Mouse (Mus musculus): ENCODE results near the gene Tktl1.
"Not testable (repeated sequence)": the region's sequence is repeated elsewhere in the genome, so short reads cannot be mapped to it uniquely, and the experiment has no call there.

The Tktl1 gene

GRCm38 (mm10) chrX:74176959-74177358 is at the start of gene Tktl1:
TSS of gene Tktl1 (plus strand) at chrX:74177259.
- peak; percentile 5 for DNase-seq (ENCODE audit: low read depth, low spot score)

GRCm38 (mm10) chrX:74135263-74135662 is 41.8 kb upstream of the Tktl1 start, which contains the start of gene Mecp2:
TSS of gene Mecp2 (minus strand) at chrX:74135363.
- not testable (repeated sequence) for DNase-seq (ENCODE audit: low read depth, low spot score)

- no peak for DNase-seq (ENCODE audit: low read depth, low spot score)
Observed at GRCm38 (mm10) chrX:74167738-74168137, 9.3 kb upstream of the Tktl1 start, which contains the start of gene Tex28. TSS of gene Tex28 (minus strand) at chrX:74167838.

GRCm38 (mm10) chrX:74203556-74203955 is 26.5 kb downstream of the Tktl1 start:
- DNase-seq (ENCODE audit: low read depth, low spot score) = no peak

GRCm38 (mm10) chrX:74218496-74218895 is 41.4 kb downstream of the Tktl1 start:
- no peak for DNase-seq (ENCODE audit: low read depth, low spot score)

GRCm38 (mm10) chrX:74219449-74219848 is 42.4 kb downstream of the Tktl1 start:
- peak; percentile 39 for DNase-seq (ENCODE audit: low read depth, low spot score)

GRCm38 (mm10) chrX:74220099-74220498 is 43.0 kb downstream of the Tktl1 start:
- DNase-seq (ENCODE audit: low read depth, low spot score) = not testable (repeated sequence)

GRCm38 (mm10) chrX:74230038-74230437 is 53.0 kb downstream of the Tktl1 start:
- no peak for DNase-seq (ENCODE audit: low read depth, low spot score)

GRCm38 (mm10) chrX:74233196-74233595 is 56.1 kb downstream of the Tktl1 start:
- DNase-seq (ENCODE audit: low read depth, low spot score) = no peak

GRCm38 (mm10) chrX:74240332-74240731 is 63.3 kb downstream of the Tktl1 start:
- DNase-seq (ENCODE audit: low read depth, low spot score) = no peak

GRCm38 (mm10) chrX:74243396-74243795 is 66.3 kb downstream of the Tktl1 start:
- no peak for DNase-seq (ENCODE audit: low read depth, low spot score)

- peak; percentile 44 for DNase-seq (ENCODE audit: low read depth, low spot score)
Observed at GRCm38 (mm10) chrX:74243807-74244206, 66.7 kb downstream of the Tktl1 start.

- DNase-seq (ENCODE audit: low read depth, low spot score) = peak; percentile 74
Observed at GRCm38 (mm10) chrX:74244614-74245083, 67.6 kb downstream of the Tktl1 start.

- DNase-seq (ENCODE audit: low read depth, low spot score) = no peak
Observed at GRCm38 (mm10) chrX:74245107-74245506, 68.0 kb downstream of the Tktl1 start.

- DNase-seq (ENCODE audit: low read depth, low spot score) = peak; percentile 69
Observed at GRCm38 (mm10) chrX:74245687-74246086, 68.6 kb downstream of the Tktl1 start.

GRCm38 (mm10) chrX:74246213-74246681 is 69.2 kb downstream of the Tktl1 start:
- peak; percentile 94 for DNase-seq (ENCODE audit: low read depth, low spot score)

- DNase-seq (ENCODE audit: low read depth, low spot score) = peak; percentile 42
Observed at GRCm38 (mm10) chrX:74246693-74247092, 69.6 kb downstream of the Tktl1 start.

- DNase-seq (ENCODE audit: low read depth, low spot score) = peak; percentile 79
Observed at GRCm38 (mm10) chrX:74248651-74249050, 71.6 kb downstream of the Tktl1 start.

GRCm38 (mm10) chrX:74249615-74250014 is 72.6 kb downstream of the Tktl1 start, which contains the start of gene Flna:
TSS of gene Flna (minus strand) at chrX:74249820.
- DNase-seq (ENCODE audit: low read depth, low spot score) = peak; percentile 24

- DNase-seq (ENCODE audit: low read depth, low spot score) = peak; percentile 95
Observed at GRCm38 (mm10) chrX:74254153-74254887, 77.3 kb downstream of the Tktl1 start, which contains the start of gene Emd. TSS of gene Emd (plus strand) at chrX:74254687.

GRCm38 (mm10) chrX:74254888-74255565 is 78.0 kb downstream of the Tktl1 start:
- no peak for DNase-seq (ENCODE audit: low read depth, low spot score)

- DNase-seq (ENCODE audit: low read depth, low spot score) = no peak
Observed at GRCm38 (mm10) chrX:74257746-74258145, 80.7 kb downstream of the Tktl1 start.

Measured in ES-CJ7 (cell line).